Mouse (Mus musculus): Measurements from ENCODE around the gene Recql.

Gene Recql

DNA sequence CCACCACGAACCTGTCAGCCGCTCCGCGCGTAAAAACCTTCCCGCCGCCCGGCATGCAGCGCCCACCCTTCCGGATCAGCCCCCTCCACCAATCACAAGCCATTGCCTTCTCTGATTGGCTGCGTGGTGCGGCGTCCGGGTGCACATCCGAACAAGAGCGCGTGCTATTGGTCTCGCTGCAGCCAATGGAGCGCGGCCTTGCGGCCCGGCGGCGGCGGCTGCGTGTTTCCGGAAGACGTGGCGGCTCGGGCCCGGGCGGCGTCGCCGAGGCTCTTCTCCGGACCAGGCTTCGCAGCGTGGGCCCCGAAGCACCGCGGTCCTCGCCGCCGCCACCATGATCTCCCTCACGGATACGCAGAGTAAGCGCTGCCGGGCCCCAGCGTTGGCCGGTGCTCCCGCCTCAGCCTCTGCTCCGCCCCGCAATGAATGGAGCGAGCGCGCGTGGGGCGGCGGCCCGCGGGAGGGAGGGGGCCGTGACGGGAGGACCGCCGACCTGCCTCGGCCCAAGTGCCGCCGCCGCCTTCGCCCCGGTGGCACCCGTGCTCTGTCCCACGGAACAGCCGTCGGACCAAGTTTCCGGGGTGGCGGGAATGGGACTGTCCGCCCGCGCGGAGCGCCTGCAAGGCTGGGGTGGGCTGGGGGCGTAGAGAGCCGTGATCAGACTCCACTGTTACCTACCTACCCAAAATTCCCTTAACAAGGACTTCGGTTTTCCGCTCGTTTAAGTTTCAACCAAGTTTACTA is at the start of gene Recql, which contains the start of gene Golt1b:
Gene Recql (minus strand): TSS at position 77 of the 744 bp plus-strand sequence.
Gene Golt1b (plus strand): TSS at position 211 of the 744 bp plus-strand sequence.
- peak; percentile 96 for DNase-seq (ENCODE audit: low read depth, low spot score)

DNA sequence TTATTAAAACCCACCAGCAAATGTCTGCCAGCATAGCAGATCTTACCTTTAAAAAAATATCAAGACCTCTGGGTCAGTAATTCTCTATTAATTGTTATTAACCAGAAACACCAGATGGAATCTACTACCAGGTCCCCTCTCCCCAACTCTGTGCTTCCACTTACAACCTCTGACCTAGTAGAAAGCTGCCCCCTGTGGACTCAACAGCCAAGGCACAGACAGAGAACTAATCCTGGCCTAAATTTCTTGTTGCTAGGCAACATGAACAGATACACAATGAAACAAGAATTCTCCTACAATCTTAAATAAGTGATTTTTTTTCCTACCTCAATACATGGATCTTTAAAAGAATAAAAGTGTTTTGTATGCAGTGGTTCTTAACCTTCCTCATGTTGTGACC is 42.2 kb upstream of the Recql start:
- DNase-seq (ENCODE audit: low read depth, low spot score), result no peak

DNA sequence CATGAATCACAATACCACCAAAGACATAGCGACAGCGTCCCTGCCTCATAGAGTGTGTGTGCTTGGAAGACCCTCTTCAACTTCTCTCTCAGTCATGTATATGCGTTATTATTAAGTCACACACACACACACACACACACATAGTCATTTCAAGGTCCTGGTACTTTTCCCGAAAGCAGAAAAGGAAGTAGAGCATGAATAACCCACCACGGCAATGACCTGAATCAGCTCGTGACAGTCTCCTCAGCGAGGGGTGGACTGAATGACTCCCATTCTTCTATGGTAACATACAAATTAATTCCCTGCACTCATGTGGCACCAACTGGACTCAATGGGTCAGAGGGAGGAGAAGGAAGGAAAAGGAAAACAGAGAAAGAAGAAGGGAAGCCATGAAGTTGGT is 38.1 kb upstream of the Recql start:
- DNase-seq (ENCODE audit: low read depth, low spot score), result no peak

DNA sequence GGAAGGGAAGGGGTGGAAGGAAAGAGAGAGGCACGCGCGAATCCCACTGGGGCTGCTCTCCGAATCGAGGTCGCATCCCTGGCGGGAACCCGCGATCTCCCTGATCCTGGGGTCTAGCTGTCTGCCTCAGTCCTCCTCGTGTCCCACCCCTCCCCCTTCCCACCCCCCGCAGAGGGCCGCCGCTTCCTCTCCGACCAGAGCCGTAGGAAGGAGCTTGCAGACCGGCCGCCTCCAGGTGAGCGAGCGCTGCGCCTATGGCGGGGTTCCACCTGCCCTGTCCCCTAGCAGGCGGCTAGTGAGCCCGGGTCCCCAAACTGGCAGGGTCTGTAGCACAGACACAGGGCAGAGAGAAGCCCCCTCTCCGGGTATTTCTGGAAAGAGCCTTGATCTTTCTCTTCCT is 27.7 kb upstream of the Recql start:
- DNase-seq (ENCODE audit: low read depth, low spot score), result no peak

DNA sequence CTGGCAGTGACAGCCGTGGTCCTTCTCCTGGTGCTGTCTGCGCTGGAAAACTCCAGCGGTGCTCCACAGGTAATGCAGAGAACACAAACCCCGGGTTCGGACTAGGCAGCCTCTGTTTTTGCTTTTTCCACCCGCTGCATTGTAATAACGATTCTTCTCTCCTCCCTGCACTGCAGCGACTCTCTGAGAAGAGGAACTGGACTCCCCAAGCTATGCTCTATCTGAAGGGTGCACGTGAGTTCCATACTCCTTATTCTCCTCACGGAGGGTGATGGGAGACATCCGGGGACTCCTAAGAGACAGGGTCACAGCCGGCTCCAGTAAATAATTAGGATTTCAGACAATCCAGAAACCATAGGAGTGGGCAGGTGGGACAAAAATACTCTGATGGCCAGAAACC is 27.0 kb upstream of the Recql start:
- no peak for DNase-seq (ENCODE audit: low read depth, low spot score)

DNA sequence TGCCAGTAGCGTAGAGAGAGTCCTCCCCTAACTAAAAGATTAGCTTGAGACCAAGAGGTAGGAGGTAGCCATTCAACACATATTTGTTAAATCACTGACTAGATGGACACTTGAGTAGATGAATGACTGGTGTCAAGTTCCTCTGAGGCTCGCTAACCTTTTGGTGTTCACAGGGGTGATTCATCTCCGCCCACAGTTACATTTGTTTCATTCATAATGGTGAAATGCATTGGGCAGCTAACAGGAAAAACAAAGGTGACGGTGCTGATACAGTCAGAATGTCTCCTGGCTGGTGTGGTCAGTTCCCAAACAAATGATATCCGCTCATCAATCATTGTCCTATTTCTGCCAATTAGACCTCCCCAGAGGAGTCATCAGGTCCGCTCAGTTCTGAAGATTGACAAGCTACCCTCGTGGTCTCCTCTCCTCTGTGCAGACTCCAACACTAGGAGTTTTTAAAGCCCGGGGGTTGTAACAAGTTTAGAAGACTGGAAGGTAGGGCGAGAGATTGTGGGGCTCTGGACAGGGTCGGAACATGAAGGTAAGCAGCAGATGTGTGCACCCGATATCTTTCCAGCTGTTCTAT is 26.1 kb upstream of the Recql start, which contains the start of gene Spx:
Gene Spx (plus strand): TSS at position 536 of the 586 bp plus-strand sequence.
- no peak for DNase-seq (ENCODE audit: low read depth, low spot score)

DNA sequence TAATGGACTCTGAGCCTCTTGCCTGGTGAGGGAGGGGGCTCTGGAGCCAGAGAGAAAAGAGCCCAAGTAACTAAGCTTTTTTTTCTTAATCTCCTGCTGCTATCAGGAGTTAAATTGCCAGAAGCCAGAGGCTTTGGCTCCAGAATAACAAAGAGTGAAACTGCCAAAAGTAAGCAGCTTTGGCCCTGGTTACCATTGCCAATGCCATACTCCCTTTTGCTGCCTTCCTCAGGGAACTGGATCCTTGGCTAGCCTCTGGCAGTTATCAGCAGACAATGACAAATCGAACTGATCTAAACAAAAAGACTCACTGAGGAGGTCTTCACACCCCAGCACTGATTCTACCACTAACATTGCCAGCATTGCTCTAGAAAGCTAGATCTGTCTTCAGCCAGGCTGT is 24.3 kb upstream of the Recql start:
- no peak for DNase-seq (ENCODE audit: low read depth, low spot score)

DNA sequence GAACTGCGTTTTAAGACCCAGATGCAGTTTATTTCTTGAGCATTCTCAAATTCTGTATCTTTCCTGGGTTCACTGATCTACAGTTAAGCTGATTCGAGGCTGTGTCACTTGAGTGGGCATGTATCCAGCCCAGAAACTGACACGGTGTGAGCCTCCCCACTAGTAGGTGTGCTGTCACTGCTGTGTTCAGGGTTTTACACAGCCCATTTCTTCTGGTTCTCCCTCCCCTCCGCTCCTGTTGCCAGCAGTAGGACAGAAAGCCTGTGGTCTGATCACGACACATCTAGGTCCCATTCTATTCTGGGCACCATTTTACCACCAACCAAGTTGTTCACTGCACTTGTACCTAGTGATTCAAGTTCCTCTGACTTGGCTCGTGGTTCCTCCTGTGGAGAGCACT is 8.9 kb upstream of the Recql start:
- DNase-seq (ENCODE audit: low read depth, low spot score), result peak; percentile 24

DNA sequence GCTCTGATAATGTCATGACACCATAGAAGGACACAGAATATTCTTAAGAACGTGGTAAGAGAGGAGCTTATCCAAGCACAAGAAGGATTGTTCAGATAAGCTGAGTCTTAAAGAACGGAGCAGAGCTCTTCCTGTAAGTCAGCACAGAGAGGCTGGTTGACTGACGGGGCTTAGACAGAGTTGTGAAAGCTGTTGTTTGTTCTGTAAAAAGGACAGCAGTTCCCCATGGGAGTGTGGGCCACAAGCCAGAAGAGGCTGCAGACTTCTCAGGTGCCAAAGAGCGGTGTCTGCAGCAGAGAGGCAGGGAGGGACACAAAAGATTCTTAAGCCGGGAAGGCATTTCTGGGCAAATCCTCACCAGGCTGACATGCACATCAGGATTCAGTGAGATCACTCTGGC is 7.8 kb upstream of the Recql start:
- DNase-seq (ENCODE audit: low read depth, low spot score), result peak; percentile 15

DNA sequence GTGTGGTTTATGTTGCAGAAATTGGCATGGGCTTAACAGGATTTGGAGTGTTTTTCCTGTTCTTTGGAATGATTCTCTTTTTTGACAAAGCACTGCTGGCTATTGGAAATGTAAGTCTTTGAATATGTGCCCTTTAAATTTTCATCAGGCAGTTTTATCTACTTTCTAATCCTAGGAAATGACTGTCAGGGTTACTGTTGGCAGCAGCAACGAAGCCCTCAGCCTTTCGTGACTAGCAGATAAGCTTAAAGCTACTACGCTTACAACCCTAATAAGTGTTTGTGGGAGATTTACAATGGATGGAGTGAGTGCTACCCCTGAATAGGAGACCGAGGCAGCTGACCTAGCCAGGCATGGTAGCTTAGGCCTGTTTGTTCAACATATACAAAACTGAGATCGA is 5.4 kb upstream of the Recql start:
- DNase-seq (ENCODE audit: low read depth, low spot score), result no peak

DNA sequence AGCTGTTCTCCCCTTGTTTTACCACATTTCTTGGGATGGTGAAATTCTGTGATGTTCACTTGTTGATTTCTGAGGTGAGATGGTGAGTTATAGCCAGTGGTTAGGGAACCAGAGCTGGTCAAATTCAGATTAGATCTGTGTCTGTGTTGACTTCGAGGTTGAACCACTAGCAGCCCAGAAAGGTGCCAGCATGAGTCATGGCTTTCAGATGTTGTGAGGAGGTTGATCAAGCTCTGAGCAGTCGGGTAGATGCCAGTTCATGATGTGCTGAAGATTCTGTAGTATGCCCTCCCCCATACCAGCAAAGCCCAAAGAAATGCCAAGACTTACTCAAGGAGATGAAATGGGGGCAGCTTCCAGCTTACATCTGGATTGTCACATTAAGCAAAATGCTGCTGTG is 2.2 kb upstream of the Recql start:
- no peak for DNase-seq (ENCODE audit: low read depth, low spot score)

DNA sequence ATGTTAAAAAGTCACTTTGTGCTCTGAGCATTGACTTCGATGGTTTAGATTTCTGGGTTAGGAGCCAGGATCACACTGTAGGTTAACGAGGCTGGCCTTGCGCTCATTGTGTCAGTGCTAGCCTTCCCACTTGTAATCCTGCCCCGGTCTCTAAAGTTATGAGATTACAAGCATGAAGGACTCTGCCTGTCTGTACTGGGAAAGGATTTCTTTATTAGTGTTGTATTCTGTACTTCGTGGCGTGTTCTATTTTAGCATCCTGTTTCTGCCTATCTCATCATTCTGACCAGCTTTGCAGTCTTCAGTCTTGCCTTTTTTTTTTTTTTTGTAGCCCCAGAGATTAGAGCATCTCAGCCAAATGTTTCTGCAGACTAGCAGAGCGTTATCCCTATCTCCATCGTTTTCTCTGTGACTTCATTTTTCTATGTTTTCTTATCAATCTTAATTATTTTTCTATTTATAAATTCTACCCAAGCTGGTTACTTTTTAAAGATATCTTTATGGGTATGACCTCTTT is 926 bp upstream of the Recql start:
- DNase-seq (ENCODE audit: low read depth, low spot score), result no peak

DNA sequence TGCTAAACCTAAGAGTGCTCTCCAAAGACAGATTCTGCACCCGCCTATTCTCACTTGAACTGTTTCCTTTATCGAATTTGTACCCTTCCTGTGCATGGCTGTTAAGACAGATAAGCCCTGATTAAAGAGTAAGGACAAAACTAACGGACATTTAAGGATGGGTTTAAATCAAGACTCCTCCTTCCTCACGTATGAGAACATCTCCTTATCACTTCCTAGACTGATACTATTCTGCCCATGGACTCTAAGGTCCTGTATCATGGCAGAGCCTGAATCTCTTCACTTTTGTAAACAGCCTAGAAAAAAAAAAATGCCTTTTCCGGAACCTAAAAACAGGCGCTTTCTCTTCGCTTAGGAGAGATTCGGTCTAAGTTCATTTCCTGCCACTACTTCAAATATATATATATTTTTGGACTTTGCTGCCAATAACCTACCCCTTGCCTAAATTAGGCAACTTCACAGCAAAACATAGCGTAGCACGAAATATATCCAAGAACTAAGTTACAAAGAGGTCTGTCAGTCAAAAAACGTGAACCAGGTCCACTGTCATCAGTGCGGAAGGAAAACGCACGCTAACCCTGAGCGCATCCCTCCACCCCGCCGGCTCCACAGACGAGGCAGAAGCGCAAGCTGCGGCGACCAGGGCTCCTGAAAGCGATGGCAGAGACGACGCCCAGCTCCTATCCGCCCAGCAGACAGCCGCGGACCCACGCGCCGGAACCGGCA is 439 bp downstream of the Recql start:
- no peak for DNase-seq (ENCODE audit: low read depth, low spot score)

DNA sequence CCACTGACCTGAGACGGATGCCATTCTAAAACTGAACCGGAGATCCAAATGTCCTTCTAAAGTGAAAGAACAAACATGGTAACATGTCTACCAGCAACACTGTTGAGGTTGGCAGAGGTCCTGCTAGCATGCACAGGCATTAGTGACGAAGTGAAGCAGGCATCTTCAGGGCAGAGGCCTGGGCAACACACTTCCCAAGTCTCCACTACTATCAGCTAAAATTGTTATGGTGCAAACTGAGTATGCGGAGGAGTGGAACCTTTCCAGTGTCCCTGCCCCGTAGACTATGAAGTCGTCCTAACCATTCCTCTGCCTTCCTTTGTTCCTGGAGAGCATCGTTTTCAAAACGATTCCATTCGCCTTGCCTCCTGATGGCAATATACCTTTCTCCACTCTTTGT is 2.4 kb downstream of the Recql start:
- DNase-seq (ENCODE audit: low read depth, low spot score), result no peak

DNA sequence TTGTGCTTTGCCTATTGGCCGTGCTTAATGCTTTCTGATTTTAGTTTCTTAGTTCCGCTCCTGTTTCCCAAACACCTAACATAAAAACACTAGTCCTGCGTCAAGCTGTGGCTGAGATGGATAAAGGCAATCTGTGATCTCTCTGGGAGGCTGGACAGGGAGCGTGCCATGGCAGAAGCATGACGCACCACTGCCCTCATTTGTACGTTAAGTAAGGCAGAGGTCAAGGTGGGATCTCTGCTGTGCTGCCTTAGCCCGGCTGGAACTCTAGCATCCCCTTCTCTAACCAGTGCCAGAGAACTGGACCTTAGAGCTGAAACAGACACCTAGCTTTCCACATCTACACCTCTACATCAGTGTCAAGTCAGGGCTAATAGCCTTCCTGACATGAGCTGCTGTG is 5.3 kb downstream of the Recql start:
- no peak for DNase-seq (ENCODE audit: low read depth, low spot score)

DNA sequence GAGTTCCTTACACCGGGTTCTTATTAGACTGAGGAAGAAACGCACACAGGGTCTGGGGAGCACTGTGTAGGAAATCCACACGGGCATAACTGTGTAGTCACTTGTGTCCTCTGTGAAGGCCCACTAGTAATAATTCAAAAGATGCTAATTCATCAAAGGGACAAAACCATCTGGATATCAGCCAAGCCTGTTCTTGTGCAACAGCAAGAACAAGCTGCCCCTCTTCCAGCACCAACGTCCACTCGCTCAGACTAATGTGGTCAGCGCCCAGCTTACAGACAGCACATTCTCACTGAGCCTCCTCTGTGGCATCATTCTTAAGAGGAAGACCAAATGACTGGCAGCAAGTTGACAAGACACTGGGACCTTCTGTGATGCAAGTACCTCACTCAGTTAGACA is 6.9 kb downstream of the Recql start:
- no peak for DNase-seq (ENCODE audit: low read depth, low spot score)

DNA sequence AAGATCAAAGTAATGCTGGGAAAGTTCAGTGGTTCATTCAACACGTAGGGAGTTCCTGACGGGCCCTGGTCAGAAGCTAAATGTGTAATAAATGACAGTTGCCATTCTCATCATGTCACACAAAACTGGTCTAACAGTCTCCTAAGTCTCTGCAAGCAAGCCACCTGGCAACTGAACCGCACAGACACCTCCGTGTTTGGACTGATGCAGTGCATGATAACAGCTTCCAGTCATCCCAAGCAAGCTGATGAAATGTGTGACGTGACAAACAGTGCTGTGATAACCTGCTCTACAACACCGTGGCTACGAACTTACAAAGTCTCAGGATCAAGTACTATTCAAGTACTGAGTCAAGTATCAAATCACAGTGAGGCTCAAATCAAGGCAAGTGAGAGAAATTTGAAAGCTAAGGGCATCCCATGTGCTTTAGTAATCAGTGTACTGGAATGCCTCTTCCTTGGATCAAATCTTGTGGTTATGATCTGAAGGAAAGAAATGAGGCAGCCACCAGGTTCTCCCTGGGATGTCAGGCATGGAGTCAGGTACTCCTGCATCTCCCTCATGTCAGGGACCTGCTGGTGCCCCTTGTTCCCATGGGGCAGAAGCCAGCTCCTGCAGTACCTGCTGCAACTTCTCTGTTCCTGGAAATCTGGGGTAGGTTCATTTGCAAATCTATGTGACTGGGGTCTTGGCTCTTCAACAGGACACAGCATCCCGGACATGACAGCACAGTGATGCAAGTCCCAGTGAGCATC is 8.1 kb downstream of the Recql start:
- DNase-seq (ENCODE audit: low read depth, low spot score), result no peak

DNA sequence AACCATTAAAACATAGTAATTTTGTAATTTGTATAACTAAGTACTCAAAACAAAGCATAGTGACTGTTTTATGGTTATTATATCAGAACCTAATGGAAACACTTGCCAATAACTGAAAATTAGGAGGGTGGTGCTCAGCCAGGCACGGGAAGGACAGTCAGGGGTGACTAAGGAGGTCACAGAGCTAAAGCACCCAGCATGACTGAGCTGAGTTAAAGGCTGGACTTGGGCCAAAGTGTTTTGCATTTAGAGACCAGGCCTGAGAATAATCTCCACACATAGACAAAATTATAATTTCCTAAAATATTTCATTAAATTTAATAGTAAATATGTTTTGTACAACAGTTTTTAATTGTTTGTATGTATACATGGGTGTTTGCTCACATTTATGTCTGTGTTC is 9.8 kb downstream of the Recql start:
- DNase-seq (ENCODE audit: low read depth, low spot score), result no peak

DNA sequence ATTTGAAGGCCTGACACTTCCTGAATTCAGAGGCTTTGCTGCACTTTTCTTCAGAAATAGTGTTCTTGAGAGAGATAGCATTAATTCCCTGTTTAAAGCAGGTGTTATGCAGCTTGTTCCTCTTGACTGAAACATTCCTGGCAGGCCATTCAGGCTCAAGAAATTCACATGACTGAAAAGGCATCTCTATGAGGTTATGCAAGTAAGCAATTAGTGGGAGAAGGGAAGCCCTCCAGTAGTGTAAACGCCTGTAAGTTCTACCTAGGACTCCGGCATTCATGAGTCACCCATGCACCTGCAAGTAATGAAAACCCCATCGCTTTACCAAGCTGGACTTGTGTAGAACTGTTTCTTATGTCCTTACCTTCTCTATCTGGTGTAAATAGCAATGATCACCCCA is 17.3 kb downstream of the Recql start:
- DNase-seq (ENCODE audit: low read depth, low spot score), result no peak

DNA sequence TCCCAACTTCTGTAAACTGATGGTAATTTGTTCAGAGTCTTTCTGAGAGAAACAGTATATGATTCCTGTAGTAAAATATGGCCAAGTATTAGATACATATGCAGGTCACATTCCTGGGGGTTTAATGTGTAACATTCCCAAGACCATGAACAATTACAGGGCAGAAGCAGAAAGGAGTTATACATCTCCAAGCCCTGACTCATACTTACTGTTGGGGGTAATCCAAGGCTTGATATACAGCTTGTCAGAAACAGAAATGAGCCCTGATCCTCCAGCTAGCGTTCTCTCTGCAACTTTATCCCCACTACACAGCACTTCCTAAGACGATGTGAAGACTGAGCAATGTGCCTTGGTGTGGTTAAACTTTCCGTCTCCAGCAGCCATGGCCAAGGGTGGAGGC is 19.3 kb downstream of the Recql start:
- no peak for DNase-seq (ENCODE audit: low read depth, low spot score)

DNA sequence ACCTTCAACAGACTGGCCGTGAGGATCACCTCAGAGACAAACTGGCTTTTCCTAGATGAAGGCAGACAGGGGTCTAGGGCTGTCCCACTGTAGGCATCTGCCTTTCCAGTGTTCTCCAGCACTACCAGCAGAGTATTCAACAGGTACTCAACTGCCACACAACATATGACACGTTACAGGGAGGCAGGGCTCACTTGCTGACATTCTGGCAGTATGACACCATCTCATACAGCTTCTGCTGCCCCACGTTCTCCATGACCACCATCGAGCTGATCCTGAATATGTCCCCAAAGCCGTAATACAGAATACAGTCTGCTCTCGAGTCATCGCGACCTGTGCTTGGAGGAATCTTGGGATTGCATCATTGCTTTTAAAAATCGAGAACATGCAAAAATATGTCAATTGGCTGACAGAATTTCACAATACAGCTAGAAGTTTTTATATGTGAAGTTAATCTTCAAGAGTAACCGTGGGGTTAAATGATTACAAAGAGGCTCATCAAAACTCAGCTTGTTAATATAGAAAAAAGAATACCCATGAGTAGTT is 20.3 kb downstream of the Recql start:
- no peak for DNase-seq (ENCODE audit: low read depth, low spot score)

Data from telencephalon, adult 2 months (tissue).